Mouse (Mus musculus): ENCODE measurements around the gene Dusp5. TPM values are rescaled to one million over a fixed set of nuclear protein-coding genes. Genes with fewer than 3 reads are reported as not detected.

Gene Dusp5
- total RNA-seq, 4 experiments from 2014 or later = 7.8 to 12.1 (median 10.0) TPM

GRCm38 (mm10) chr19:53517370-53518096 lies 11.4 kb upstream of the Dusp5 start:
- no peak for DNase-seq (ENCODE audit: low spot score in 2 of 2)

GRCm38 (mm10) chr19:53519549-53519948 lies 9.4 kb upstream of the Dusp5 start:
- no peak for DNase-seq (ENCODE audit: low spot score in 2 of 2)

- DNase-seq (ENCODE audit: low spot score in 2 of 2) = no peak
These were observed 8.9 kb upstream of the Dusp5 start for GRCm38 (mm10) chr19:53519981-53520380.

- no peak for DNase-seq (ENCODE audit: low spot score in 2 of 2)
These were observed 7.6 kb upstream of the Dusp5 start for GRCm38 (mm10) chr19:53521137-53521795.

- no peak for DNase-seq (ENCODE audit: low spot score in 2 of 2)
These were observed 1.4 kb upstream of the Dusp5 start for GRCm38 (mm10) chr19:53527480-53527879.

- no peak for DNase-seq (ENCODE audit: low spot score in 2 of 2)
These were observed 733 bp upstream of the Dusp5 start for GRCm38 (mm10) chr19:53528131-53528621.

GRCm38 (mm10) chr19:53529455-53529704 lies 471 bp downstream of the Dusp5 start:
- no peak for DNase-seq (ENCODE audit: low spot score in 2 of 2)

- no peak for DNase-seq (ENCODE audit: low spot score in 2 of 2)
These were observed 1.0 kb downstream of the Dusp5 start for GRCm38 (mm10) chr19:53529705-53530562.

- DNase-seq (ENCODE audit: low spot score in 2 of 2) = no peak
These were observed 2.5 kb downstream of the Dusp5 start for GRCm38 (mm10) chr19:53531416-53531815.

- no peak for DNase-seq (ENCODE audit: low spot score in 2 of 2)
These were observed 3.1 kb downstream of the Dusp5 start for GRCm38 (mm10) chr19:53532021-53532420.

- no peak for DNase-seq (ENCODE audit: low spot score in 2 of 2)
These were observed 3.8 kb downstream of the Dusp5 start for GRCm38 (mm10) chr19:53532676-53533075.

- DNase-seq (ENCODE audit: low spot score in 2 of 2) = no peak
These were observed 4.3 kb downstream of the Dusp5 start for GRCm38 (mm10) chr19:53533236-53533635.

- DNase-seq (ENCODE audit: low spot score in 2 of 2) = no peak
These were observed 5.1 kb downstream of the Dusp5 start for GRCm38 (mm10) chr19:53533810-53534601.

GRCm38 (mm10) chr19:53534757-53535410 lies 6.0 kb downstream of the Dusp5 start:
- no peak for DNase-seq (ENCODE audit: low spot score in 2 of 2)

GRCm38 (mm10) chr19:53535421-53535820 lies 6.5 kb downstream of the Dusp5 start:
- DNase-seq (ENCODE audit: low spot score in 2 of 2) = no peak

- DNase-seq (ENCODE audit: low spot score in 2 of 2) = no peak
These were observed 7.3 kb downstream of the Dusp5 start for GRCm38 (mm10) chr19:53536251-53536650.

GRCm38 (mm10) chr19:53536731-53537666 lies 8.1 kb downstream of the Dusp5 start:
- no peak for DNase-seq (ENCODE audit: low spot score in 2 of 2)

- peak in 1 of 2 experiments; percentile 48 for DNase-seq (ENCODE audit: low spot score in 2 of 2)
These were observed 9.1 kb downstream of the Dusp5 start for GRCm38 (mm10) chr19:53538024-53538423.

- no peak for DNase-seq (ENCODE audit: low spot score in 2 of 2)
These were observed 9.9 kb downstream of the Dusp5 start for GRCm38 (mm10) chr19:53538796-53539195.

GRCm38 (mm10) chr19:53539296-53539695 lies 10.4 kb downstream of the Dusp5 start:
- DNase-seq (ENCODE audit: low spot score in 2 of 2) = no peak

Measured in left cerebral cortex, adult 8-10 months (tissue).